Mouse (Mus musculus) olfactory bulb, adult 2 months (tissue): ENCODE measurements around the gene Bag6.

Experiments used
- CTCF ChIP-seq: fragments of 200-500 bp; IDR thresholded peaks from 2 replicates; pipeline ENCODE4 v1.5.1; 2012; ENCODE audit warnings: low read depth, mild to moderate bottlenecking, low read length, moderate library complexity; ENCODE audit not compliant: insufficient read depth
- POLR2A ChIP-seq: fragments of 200-500 bp; IDR thresholded peaks from 2 replicates; pipeline ENCODE4 v1.6.1; 2012; ENCODE audit warnings: mild to moderate bottlenecking, low read depth, low read length, moderate library complexity; ENCODE audit not compliant: insufficient read depth

DNA sequence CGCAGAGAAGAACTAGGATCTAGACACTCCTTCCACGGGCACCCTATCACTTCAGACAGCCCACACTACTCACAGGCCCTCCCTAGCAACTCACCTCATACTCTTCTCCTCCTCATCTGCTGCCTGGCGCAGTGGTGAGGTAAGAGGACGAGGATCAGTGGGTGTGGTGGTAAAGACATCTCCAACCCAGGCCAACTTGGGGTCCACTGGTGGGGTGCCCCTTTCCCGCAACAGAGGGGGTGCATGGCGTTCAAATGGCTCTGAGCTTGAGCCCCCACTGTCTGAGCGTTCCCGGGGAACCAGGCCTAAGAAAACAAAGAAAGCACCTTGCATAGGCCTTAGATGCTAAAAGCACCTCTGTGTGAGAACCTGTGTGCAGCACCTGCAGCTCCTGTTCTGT is 22.3 kb downstream of the Bag6 start:
- TF ChIP-seq CTCF, result no peak
- TF ChIP-seq POLR2A, result no peak
